Mouse (Mus musculus) spleen, postnatal 36 days (tissue): ENCODE data around the gene Spata21.
"Not testable (repeated sequence)": the region's sequence is repeated elsewhere in the genome, so short reads cannot be mapped to it uniquely, and the experiment has no call there.

ENCODE experiments used
- DNase-seq, 2 experiments: peaks; one replicate each; pipeline ENCODE4 v3.0.0; 2022; ENCODE audit warnings: low spot score in 2 of 2, mixed read lengths in 1 of 2

Gene Spata21

GRCm38 (mm10) chr4:141130704-141131342 is 42.7 kb downstream of the Spata21 start:
- no peak for DNase-seq

GRCm38 (mm10) chr4:141131531-141132061 is 43.5 kb downstream of the Spata21 start:
- DNase-seq = no peak

- DNase-seq = no peak
Measured at GRCm38 (mm10) chr4:141132191-141132590, 44.1 kb downstream of the Spata21 start.

GRCm38 (mm10) chr4:141133227-141133626 is 45.1 kb downstream of the Spata21 start:
- DNase-seq = no peak

- no peak for DNase-seq
Measured at GRCm38 (mm10) chr4:141134031-141134441, 45.9 kb downstream of the Spata21 start.

GRCm38 (mm10) chr4:141134751-141135530 is 46.8 kb downstream of the Spata21 start:
- DNase-seq = peak; percentile 74 to 75

GRCm38 (mm10) chr4:141136126-141136525 is 48.0 kb downstream of the Spata21 start:
- DNase-seq = no peak

GRCm38 (mm10) chr4:141137740-141138139 is 49.6 kb downstream of the Spata21 start:
- not testable (repeated sequence) for DNase-seq

- DNase-seq = no peak
Measured at GRCm38 (mm10) chr4:141138425-141139115, 50.4 kb downstream of the Spata21 start.

- DNase-seq = peak; percentile 99
Measured at GRCm38 (mm10) chr4:141139116-141139970, 51.2 kb downstream of the Spata21 start, which contains the start of gene Szrd1. TSS of gene Szrd1 (minus strand) at chr4:141139775.

GRCm38 (mm10) chr4:141140354-141140753 is 52.2 kb downstream of the Spata21 start:
- not testable (repeated sequence) for DNase-seq

- DNase-seq = no peak
Measured at GRCm38 (mm10) chr4:141140967-141141366, 52.8 kb downstream of the Spata21 start.

- DNase-seq = peak; percentile 63 to 75
Measured at GRCm38 (mm10) chr4:141142285-141142811, 54.2 kb downstream of the Spata21 start.

- not testable (repeated sequence) for DNase-seq
Measured at GRCm38 (mm10) chr4:141145124-141145523, 57.0 kb downstream of the Spata21 start.

- DNase-seq = no peak
Measured at GRCm38 (mm10) chr4:141146491-141147033, 58.4 kb downstream of the Spata21 start.

GRCm38 (mm10) chr4:141147112-141148008 is 59.2 kb downstream of the Spata21 start, which contains the start of gene Fbxo42:
TSS of gene Fbxo42 (plus strand) at chr4:141147913.
- DNase-seq = peak; percentile 91 to 93

GRCm38 (mm10) chr4:141148009-141148801 is 60.1 kb downstream of the Spata21 start:
- peak; percentile 42 to 47 for DNase-seq

GRCm38 (mm10) chr4:141149116-141149515 is 61.0 kb downstream of the Spata21 start:
- no peak for DNase-seq

GRCm38 (mm10) chr4:141157485-141157884 is 69.4 kb downstream of the Spata21 start:
- no peak for DNase-seq
